Mouse (Mus musculus) heart, embryonic 16.5 days (tissue): ENCODE data around the gene Mecom. TPM values are rescaled to one million over a fixed set of nuclear protein-coding genes. Genes with fewer than 3 reads are reported as not detected.

Source experiments
- ATAC-seq: fragments of 200-750 bp; cut with Nextera tagmentation; replicated peaks from 2 replicates; pipeline ENCODE4 v1.8.0; 2017; ENCODE audit warnings: moderate number of reproducible peaks; ENCODE audit not compliant: insufficient read depth, low FRiP score; ENCODE audit errors: extremely low read depth
- H3K27ac ChIP-seq: fragments of 300-500 bp; sonication (generic); 2 replicates; pipeline ENCODE4 v1.5.1; 2014; ENCODE audit warnings: mild to moderate bottlenecking, low read length, control low read depth, moderate library complexity
- H3K27me3 ChIP-seq: fragments of 300-500 bp; sonication (generic); 2 replicates; pipeline ENCODE4 v1.6.1; 2014; ENCODE audit warnings: low read length, mixed read lengths; ENCODE audit not compliant: control insufficient read depth, insufficient read depth
- H3K36me3 ChIP-seq: fragments of 300-500 bp; sonication (generic); 2 replicates; pipeline ENCODE4 v1.6.1; 2014; ENCODE audit not compliant: control insufficient read depth, insufficient read depth
- H3K4me1 ChIP-seq: fragments of 300-500 bp; sonication (generic); 2 replicates; pipeline ENCODE4 v1.6.1; 2014; ENCODE audit warnings: low read length, mixed read lengths; ENCODE audit not compliant: control insufficient read depth, insufficient read depth
- H3K4me2 ChIP-seq: fragments of 300-500 bp; sonication (generic); 2 replicates; pipeline ENCODE4 v1.6.1; 2014; ENCODE audit warnings: low read depth, mild to moderate bottlenecking, control low read depth, low read length
- H3K4me3 ChIP-seq: fragments of 300-500 bp; sonication (generic); 2 replicates; pipeline ENCODE4 v1.5.1; 2014; ENCODE audit warnings: mild to moderate bottlenecking, control low read depth, low read length
- H3K9ac ChIP-seq: fragments of 300-500 bp; sonication (generic); 2 replicates; pipeline ENCODE4 v1.6.1; 2014; ENCODE audit warnings: low read length, control low read depth
- H3K9me3 ChIP-seq: fragments of 300-500 bp; sonication (generic); replicated peaks from 2 replicates; pipeline ENCODE4 v1.6.1; 2016; ENCODE audit warnings: low read length; ENCODE audit not compliant: control insufficient read depth
- WGBS: fragments of 180-500 bp; shearing (Covaris S2); extraction: QIAGEN DNeasy Blood & Tissue Kit; methylation state at CpG from one replicate; pipeline ENCODE4 v1.1.7; 2014; 5-methylcytosine and 5-hydroxymethylcytosine counted together
- polyA plus RNA-seq: library from polyadenylated mRNA; unstranded; fragments of >200 nt; fragmentation: Nextera tagmentation; extraction: Ambion mirVana; gene quantifications from 2 replicates; pipeline ENCODE4 v1.2.1, GENCODE M21; 2015

Gene Mecom
- polyA plus RNA-seq, 1 experiment from 2014 or later = 12.7 TPM

DNA sequence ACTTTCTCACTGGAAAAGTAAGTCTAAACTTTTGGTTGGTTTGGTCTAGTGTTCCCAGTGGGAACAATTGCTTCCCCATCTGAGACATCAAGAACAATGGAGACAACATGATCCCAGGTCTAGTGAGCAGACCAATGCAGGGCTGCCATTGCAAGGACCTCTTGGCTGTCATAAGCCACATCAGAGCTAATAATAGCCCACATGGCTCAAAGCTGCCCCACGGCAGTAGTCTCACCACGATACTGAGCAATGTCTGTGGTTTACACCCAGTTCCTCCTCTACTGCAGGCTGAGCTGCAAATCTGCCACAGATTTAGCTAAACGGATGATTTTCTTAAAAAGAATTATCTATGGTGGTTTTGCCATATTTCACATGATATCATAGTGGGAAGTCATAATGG lies 455.9 kb downstream of the Mecom start:
- 63% methylated on average over 3 of the region's 3 CpGs for WGBS
- no peak overlapping the region for H3K27ac ChIP-seq

GRCm38 (mm10) chr3:30091401-30091800 lies 456.4 kb downstream of the Mecom start:
- ATAC-seq = 0 out of 2 replicates have a peak, but pooled peaks have one; percentile 32
- Histone ChIP-seq H3K9ac (no peak overlapping the region), H3K27ac (no peak overlapping the region), H3K9me3 (no peaks in the 10 kb centered on the region), H3K4me3 (no peak overlapping the region), H3K36me3 (no peaks in the 10 kb centered on the region), H3K4me1 (no peaks in the 10 kb centered on the region), H3K4me2 (no peak overlapping the region), H3K27me3 (no peaks in the 10 kb centered on the region)
- 75% methylated on average over 1 of the region's 1 CpGs for WGBS

More for the DNA sequence above, 455.9 kb downstream of the Mecom start:
- no peak overlapping the region for H3K4me3 ChIP-seq
- H3K4me1 ChIP-seq = no peaks in the 10 kb centered on the region
- no peaks in the 10 kb centered on the region for H3K9me3 ChIP-seq
- H3K9ac ChIP-seq = no peak overlapping the region
- ATAC-seq = no peak
- H3K36me3 ChIP-seq = no peaks in the 10 kb centered on the region
- H3K27me3 ChIP-seq = no peaks in the 10 kb centered on the region
- no peak overlapping the region for H3K4me2 ChIP-seq

- Histone ChIP-seq H3K4me1 (peaks cover 2% of the 10 kb centered on the region; the same call in 1 of the 2 replicates), H3K9me3 (no peaks in the 10 kb centered on the region), H3K4me2 (no peak overlapping the region), H3K4me3 (no peak overlapping the region), H3K27ac (no peak overlapping the region), H3K27me3 (no peaks in the 10 kb centered on the region), H3K36me3 (no peaks in the 10 kb centered on the region), H3K9ac (no peak overlapping the region)
- WGBS = 80% methylated on average over 6 of the region's 6 CpGs
- ATAC-seq = no peak
Observed at GRCm38 (mm10) chr3:30086139-30086538, 461.7 kb downstream of the Mecom start.

GRCm38 (mm10) chr3:30083842-30084241 lies 464.0 kb downstream of the Mecom start:
- WGBS = 85% methylated on average over 1 of the region's 1 CpGs
- no peaks in the 10 kb centered on the region for H3K27me3 ChIP-seq
- H3K36me3 ChIP-seq = no peaks in the 10 kb centered on the region
- H3K27ac ChIP-seq = no peak overlapping the region
- no peak overlapping the region for H3K4me3 ChIP-seq
- H3K4me2 ChIP-seq = no peak overlapping the region
- no peak overlapping the region for H3K9ac ChIP-seq
- peaks cover 2% of the 10 kb centered on the region; the same call in 1 of the 2 replicates for H3K4me1 ChIP-seq
- H3K9me3 ChIP-seq = no peaks in the 10 kb centered on the region
- no peak for ATAC-seq

- no peaks in the 10 kb centered on the region for H3K27me3 ChIP-seq
- H3K36me3 ChIP-seq = no peaks in the 10 kb centered on the region
- 74% methylated on average over 9 of the region's 9 CpGs for WGBS
- H3K9ac ChIP-seq = no peak overlapping the region
- no peaks in the 10 kb centered on the region for H3K9me3 ChIP-seq
- H3K4me1 ChIP-seq = peaks cover 2% of the 10 kb centered on the region; the same call in 1 of the 2 replicates
- H3K4me3 ChIP-seq = no peak overlapping the region
- no peak for ATAC-seq
- H3K4me2 ChIP-seq = no peak overlapping the region
- no peak overlapping the region for H3K27ac ChIP-seq
Observed at GRCm38 (mm10) chr3:30083268-30083667, 464.5 kb downstream of the Mecom start.

DNA sequence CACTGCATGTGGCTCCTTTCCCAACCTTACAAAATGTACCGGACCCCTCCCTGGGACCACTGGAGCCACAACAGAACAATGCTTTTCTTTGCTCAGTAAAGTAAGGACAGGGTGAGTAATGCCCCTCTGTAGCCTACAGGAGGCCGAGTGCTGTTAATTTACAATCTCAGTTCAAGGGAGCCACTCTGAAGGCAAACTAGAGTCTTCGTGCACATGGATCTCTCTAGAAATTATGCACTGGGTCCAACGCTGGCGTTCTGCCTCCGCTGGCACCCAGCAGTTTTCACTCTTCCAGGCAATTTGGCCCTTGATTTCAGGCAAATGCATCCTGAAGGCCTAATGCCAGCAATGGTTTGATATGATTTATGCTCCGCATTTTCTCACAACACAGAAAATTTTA lies 467.0 kb downstream of the Mecom start:
- Histone ChIP-seq H3K27ac (no peak overlapping the region), H3K36me3 (no peaks in the 10 kb centered on the region), H3K9me3 (no peaks in the 10 kb centered on the region), H3K4me1 (peaks cover 2% of the 10 kb centered on the region; the same call in 1 of the 2 replicates), H3K27me3 (no peaks in the 10 kb centered on the region), H3K4me2 (no peak overlapping the region), H3K4me3 (no peak overlapping the region), H3K9ac (no peak overlapping the region)
- no peak for ATAC-seq
- WGBS = 74% methylated on average over 7 of the region's 7 CpGs

GRCm38 (mm10) chr3:30076522-30076921 lies 471.3 kb downstream of the Mecom start:
- Histone ChIP-seq H3K4me2 (no peak overlapping the region), H3K36me3 (no peaks in the 10 kb centered on the region), H3K27me3 (no peaks in the 10 kb centered on the region), H3K9me3 (no peaks in the 10 kb centered on the region), H3K9ac (no peak overlapping the region), H3K4me3 (no peak overlapping the region), H3K27ac (no peak overlapping the region), H3K4me1 (no peaks in the 10 kb centered on the region)
- 67% methylated on average over 7 of the region's 7 CpGs for WGBS
- no peak for ATAC-seq

- H3K27ac ChIP-seq = no peak overlapping the region
- no peaks in the 10 kb centered on the region for H3K9me3 ChIP-seq
- H3K36me3 ChIP-seq = no peaks in the 10 kb centered on the region
- H3K4me2 ChIP-seq = no peak overlapping the region
- H3K27me3 ChIP-seq = no peaks in the 10 kb centered on the region
- H3K4me1 ChIP-seq = no peaks in the 10 kb centered on the region
- H3K4me3 ChIP-seq = no peak overlapping the region
- no peak for ATAC-seq
- no peak overlapping the region for H3K9ac ChIP-seq
Observed at GRCm38 (mm10) chr3:30071271-30071670, 476.5 kb downstream of the Mecom start.

- 59% methylated on average over 7 of the region's 7 CpGs for WGBS
- H3K4me3 ChIP-seq = no peak overlapping the region
Observed at GRCm38 (mm10) chr3:30066519-30066918, 481.3 kb downstream of the Mecom start.

More at GRCm38 (mm10) chr3:30066519-30066918, 481.3 kb downstream of the Mecom start:
- ATAC-seq = no peak
- Histone ChIP-seq H3K4me2 (no peak overlapping the region), H3K9ac (no peak overlapping the region), H3K4me1 (peaks cover 3% of the 10 kb centered on the region; the same call in 1 of the 2 replicates), H3K27me3 (no peaks in the 10 kb centered on the region), H3K9me3 (no peaks in the 10 kb centered on the region), H3K36me3 (no peaks in the 10 kb centered on the region), H3K27ac (no peak overlapping the region)
